Mouse (Mus musculus) C2C12 (cell line): Measurements from ENCODE around the gene Sftpa1.

Source experiments
- CEBPB ChIP-seq: IDR thresholded peaks from one replicate; pipeline ENCODE4 v1.6.1; 2011; ENCODE audit warnings: low read depth, mild to moderate bottlenecking, control low read depth, moderate library complexity
- CTCF ChIP-seq: IDR thresholded peaks from one replicate; pipeline ENCODE4 v1.5.1; 2011; ENCODE audit not compliant: control insufficient read depth, insufficient read depth, insufficient read length
- FOSL1 ChIP-seq: IDR thresholded peaks from one replicate; pipeline ENCODE4 v1.8.0; 2011; ENCODE audit warnings: mild to moderate bottlenecking, low read length; ENCODE audit not compliant: poor library complexity, insufficient read depth, severe bottlenecking
- MAX ChIP-seq: IDR thresholded peaks from one replicate; pipeline ENCODE4 v1.6.1; 2011; ENCODE audit warnings: mild to moderate bottlenecking, control low read depth
- MYOD1 ChIP-seq: IDR thresholded peaks from one replicate; pipeline ENCODE4 v1.6.1; 2011; ENCODE audit warnings: low read depth; ENCODE audit not compliant: control insufficient read depth, insufficient read length
- MYOG ChIP-seq: IDR thresholded peaks from one replicate; pipeline ENCODE4 v1.6.1; 2011; ENCODE audit not compliant: control insufficient read depth, insufficient read length; ENCODE audit errors: extremely low read depth
- USF1 ChIP-seq: IDR thresholded peaks from one replicate; pipeline ENCODE4 v1.6.1; 2011; ENCODE audit warnings: low read depth, mild to moderate bottlenecking, control low read depth, moderate library complexity

DNA sequence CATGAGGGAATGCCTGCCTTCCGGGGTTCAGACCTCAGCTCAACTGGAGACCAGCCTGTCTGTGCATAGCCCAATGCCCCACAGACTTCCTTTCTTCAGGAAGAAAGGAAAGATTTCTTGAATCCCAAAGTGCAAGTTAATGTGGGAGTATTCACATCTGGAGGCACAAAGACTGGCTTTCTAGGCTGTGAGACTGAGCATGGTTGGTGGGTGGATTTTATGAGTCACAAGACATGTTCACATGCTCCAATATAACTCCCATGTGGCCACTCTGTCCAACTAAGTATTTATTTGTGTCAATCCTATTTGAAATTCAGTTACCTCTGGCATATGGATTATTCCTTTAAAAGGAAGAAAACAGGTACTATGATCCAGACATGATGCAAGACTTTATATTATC is 32.9 kb upstream of the Sftpa1 start:
- TF ChIP-seq CTCF (no peak), USF1 (no peak), MYOG (no peak), MAX (no peak), CEBPB (no peak), MYOD1 (no peak), FOSL1 (no peak)
